Mouse (Mus musculus) cerebellum, adult 2 months (tissue): ENCODE measurements around the gene Aurkb.

Source experiments
- CTCF ChIP-seq: fragments of 200-500 bp; IDR thresholded peaks from 2 replicates; pipeline ENCODE4 v1.5.1; 2011; ENCODE audit warnings: low read depth, mild to moderate bottlenecking, control low read depth, low read length, moderate library complexity, borderline replicate concordance; ENCODE audit not compliant: insufficient read depth
- POLR2A ChIP-seq: fragments of 200-500 bp; IDR thresholded peaks from 2 replicates; pipeline ENCODE4 v1.6.1; 2011; ENCODE audit warnings: low read length, control low read depth, borderline replicate concordance; ENCODE audit not compliant: insufficient read depth

DNA sequence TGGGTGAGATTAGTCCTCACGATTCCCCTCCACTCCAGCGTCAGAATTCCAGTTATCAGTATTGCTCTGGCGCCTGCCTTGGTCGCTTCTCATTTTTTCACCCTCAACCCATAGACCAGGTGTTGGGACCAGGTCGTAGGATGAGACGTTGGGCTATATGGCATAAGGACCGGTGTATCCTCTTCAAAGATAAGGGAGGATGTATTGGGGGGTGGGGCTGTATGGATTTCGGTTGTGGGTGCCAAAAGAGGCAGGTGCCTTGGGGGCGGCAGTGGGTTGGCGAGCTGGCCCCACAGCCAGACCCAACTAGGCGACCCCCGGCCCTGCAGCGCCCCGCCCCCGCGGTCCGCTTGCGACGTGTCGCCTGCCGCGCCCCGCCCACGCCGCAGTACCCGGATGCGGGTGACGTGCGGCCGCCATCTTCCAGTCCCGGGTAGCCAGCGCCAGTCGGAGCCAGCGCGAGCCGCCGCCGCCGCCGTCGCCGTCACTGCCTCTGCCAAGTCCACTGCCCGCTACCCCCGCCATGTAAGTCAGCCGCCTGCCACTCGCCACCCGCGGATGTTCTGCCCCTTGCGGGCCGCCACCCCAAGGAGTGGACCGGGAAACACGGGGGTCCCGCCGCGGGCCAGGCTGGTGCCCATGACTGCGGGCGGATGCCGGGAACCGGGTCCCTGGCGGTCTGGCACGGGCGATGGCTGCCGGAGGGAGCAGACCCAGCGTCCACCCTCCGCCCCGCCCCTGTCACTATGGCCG lies 42.8 kb downstream of the Aurkb start, which contains the start of gene Vamp2:
- no peak for TF ChIP-seq CTCF
- TF ChIP-seq POLR2A = peak; percentile 79
